Mouse (Mus musculus): ENCODE data around the gene A230050P20Rik.

- TF ChIP-seq EP300 (optimal IDR thresholded peaks at IDR 0.05) (no peak), CTCF (IDR thresholded peaks at IDR 0.05; ENCODE audit: low read depth) (peak; percentile 99)
These were observed 37.4 kb upstream of the A230050P20Rik start for GRCm38 (mm10) chr9:20830901-20831643.

Measured in stomach, postnatal 0 days (tissue).